Mouse (Mus musculus) 416B (cell line): ENCODE data around the gene Gm11437.

Experiments
- DNase-seq: peaks from one replicate; pipeline ENCODE4 v3.0.0; 2011; ENCODE audit warnings: low read depth

Gm11437 gene

GRCm38 (mm10) chr11:84141752-84142151 is 25.5 kb downstream of the Gm11437 start:
- peak; percentile 83 for DNase-seq

GRCm38 (mm10) chr11:84136453-84136852 is 30.8 kb downstream of the Gm11437 start:
- no peak for DNase-seq

GRCm38 (mm10) chr11:84134331-84134860 is 32.9 kb downstream of the Gm11437 start:
- peak; percentile 48 for DNase-seq

- no peak for DNase-seq
These were observed 37.5 kb downstream of the Gm11437 start for GRCm38 (mm10) chr11:84129799-84130185.

GRCm38 (mm10) chr11:84128943-84129798 is 38.1 kb downstream of the Gm11437 start, which contains the start of the genes Tada2a and Acaca:
Tada2a (minus strand) TSS chr11:84129600.
Acaca (plus strand) TSS chr11:84129672.
- peak; percentile 70 for DNase-seq

- peak; percentile 33 for DNase-seq
These were observed 39.3 kb downstream of the Gm11437 start for GRCm38 (mm10) chr11:84127977-84128376.

GRCm38 (mm10) chr11:84121051-84121956 is 46.0 kb downstream of the Gm11437 start:
- DNase-seq, result no peak

- DNase-seq, result peak; percentile 40
These were observed 49.8 kb downstream of the Gm11437 start for GRCm38 (mm10) chr11:84117431-84117830.

- DNase-seq, result peak; percentile 39
These were observed 51.1 kb downstream of the Gm11437 start for GRCm38 (mm10) chr11:84116221-84116620.

- DNase-seq, result no peak
These were observed 51.6 kb downstream of the Gm11437 start for GRCm38 (mm10) chr11:84115646-84116045.

- DNase-seq, result no peak
These were observed 53.7 kb downstream of the Gm11437 start for GRCm38 (mm10) chr11:84113623-84114022.

- peak; percentile 33 for DNase-seq
These were observed 60.1 kb downstream of the Gm11437 start for GRCm38 (mm10) chr11:84107137-84107536.

- no peak for DNase-seq
These were observed 63.2 kb downstream of the Gm11437 start for GRCm38 (mm10) chr11:84104036-84104435.

GRCm38 (mm10) chr11:84101182-84101581 is 66.1 kb downstream of the Gm11437 start:
- no peak for DNase-seq
